Mouse (Mus musculus) adrenal gland, adult 18-20 months (tissue): ENCODE data around the gene Stk4. TPM values are rescaled to one million over a fixed set of nuclear protein-coding genes. Genes with fewer than 3 reads are reported as not detected.

ENCODE experiments used
- DNase-seq, 2 experiments: peaks; one replicate each; pipeline ENCODE4 v3.0.0; 2021 to 2022; ENCODE audit warnings: low spot score in 2 of 2
- total RNA-seq, 2 experiments: library from RNA; stranded (reverse); gene quantifications; 1 replicate in 1 of 2; 2 replicates in 1 of 2; pipeline ENCODE4 v1.2.3; 2021

Stk4 gene
- total RNA-seq, 2 experiments from 2014 or later = 24.4 to 27.2 TPM

GRCm38 (mm10) chr2:164123169-164123766 is 53.1 kb downstream of the Stk4 start:
- DNase-seq = no peak

- no peak for DNase-seq
Observed at GRCm38 (mm10) chr2:164126533-164126955, 56.4 kb downstream of the Stk4 start.

GRCm38 (mm10) chr2:164127297-164127696 is 57.2 kb downstream of the Stk4 start:
- no peak for DNase-seq

GRCm38 (mm10) chr2:164128576-164129411 is 58.7 kb downstream of the Stk4 start:
- no peak for DNase-seq

GRCm38 (mm10) chr2:164131586-164131985 is 61.5 kb downstream of the Stk4 start:
- DNase-seq = no peak

GRCm38 (mm10) chr2:164134563-164134962 is 64.4 kb downstream of the Stk4 start:
- DNase-seq = peak in 1 of 2 experiments; percentile 33

- DNase-seq = no peak
Observed at GRCm38 (mm10) chr2:164135367-164135766, 65.2 kb downstream of the Stk4 start.

GRCm38 (mm10) chr2:164136393-164136792 is 66.3 kb downstream of the Stk4 start:
- DNase-seq = no peak

- no peak for DNase-seq
Observed at GRCm38 (mm10) chr2:164137754-164138153, 67.6 kb downstream of the Stk4 start.

GRCm38 (mm10) chr2:164142021-164142420 is 71.9 kb downstream of the Stk4 start:
- peak in 1 of 2 experiments; percentile 16 for DNase-seq

GRCm38 (mm10) chr2:164144025-164144424 is 73.9 kb downstream of the Stk4 start:
- no peak for DNase-seq

GRCm38 (mm10) chr2:164144541-164144940 is 74.4 kb downstream of the Stk4 start:
- peak in 1 of 2 experiments; percentile 27 for DNase-seq

- DNase-seq = no peak
Observed at GRCm38 (mm10) chr2:164146556-164146955, 76.4 kb downstream of the Stk4 start.

GRCm38 (mm10) chr2:164150086-164150760 is 80.1 kb downstream of the Stk4 start:
- no peak for DNase-seq

GRCm38 (mm10) chr2:164152341-164152740 is 82.2 kb downstream of the Stk4 start:
- DNase-seq = no peak

GRCm38 (mm10) chr2:164154007-164154406 is 83.9 kb downstream of the Stk4 start:
- no peak for DNase-seq

- no peak for DNase-seq
Observed at GRCm38 (mm10) chr2:164156158-164156557, 86.0 kb downstream of the Stk4 start.

- no peak for DNase-seq
Observed at GRCm38 (mm10) chr2:164158838-164159237, 88.7 kb downstream of the Stk4 start.

GRCm38 (mm10) chr2:164161515-164162055 is 91.5 kb downstream of the Stk4 start:
- no peak for DNase-seq

- DNase-seq = no peak
Observed at GRCm38 (mm10) chr2:164164941-164165340, 94.8 kb downstream of the Stk4 start.

- DNase-seq = no peak
Observed at GRCm38 (mm10) chr2:164167752-164168570, 97.8 kb downstream of the Stk4 start.
